Mouse (Mus musculus) bone marrow macrophage, adult 2 months (primary cell): ENCODE results near the gene Vmn2r68. TPM values are rescaled to one million over a fixed set of nuclear protein-coding genes. Genes with fewer than 3 reads are reported as not detected.

ENCODE experiments used
- H3K27ac ChIP-seq: 2 replicates; pipeline ENCODE4 v1.5.1; 2012; ENCODE audit warnings: low read depth, low read length; ENCODE audit not compliant: insufficient read depth
- H3K4me1 ChIP-seq: 2 replicates; pipeline ENCODE4 v1.6.1; 2012; ENCODE audit warnings: low read length; ENCODE audit not compliant: control insufficient read depth, insufficient read depth
- H3K4me3 ChIP-seq: 2 replicates; pipeline ENCODE4 v1.5.1; 2012; ENCODE audit warnings: mild to moderate bottlenecking, low read length, moderate library complexity; ENCODE audit not compliant: insufficient read depth
- CTCF ChIP-seq: IDR thresholded peaks from 2 replicates; pipeline ENCODE4 v1.5.1; 2012; ENCODE audit warnings: low read depth, mild to moderate bottlenecking, low read length, moderate library complexity
- POLR2A ChIP-seq: IDR thresholded peaks from 2 replicates; pipeline ENCODE4 v1.6.1; 2012; ENCODE audit warnings: mild to moderate bottlenecking, low read depth, low read length, borderline replicate concordance
- polyA plus RNA-seq: library from polyadenylated mRNA; stranded (reverse); fragments of >200 nt; gene quantifications from 2 replicates; pipeline ENCODE4 v1.2.4, GENCODE M21; 2012; ENCODE audit not compliant: missing spikeins, insufficient read depth, insufficient read length

The Vmn2r68 gene
- polyA plus RNA-seq = 0.41 TPM in 1 of 2 replicates, not detected in the other

GRCm38 (mm10) chr7:85237683-85238082 lies at the start of gene Vmn2r68:
TSS of gene Vmn2r68 (minus strand) at chr7:85237783.
- Histone ChIP-seq H3K4me1 (no peaks in the 10 kb centered on the region), H3K27ac (no peak within 1 kb of the TSS), H3K4me3 (no peak within 1 kb of the TSS)
- TF ChIP-seq POLR2A (no peak), CTCF (no peak)

Other genes with a start within 250 kb of the Vmn2r68 start
- gene Vmn2r66, start 225.5 kb downstream of the Vmn2r68 start, polyA plus RNA-seq = not detected in 2 replicates
- gene Vmn2r67, start 81.8 kb downstream of the Vmn2r68 start, polyA plus RNA-seq = not detected in 2 replicates
- gene Vmn2r69, start 178.1 kb upstream of the Vmn2r68 start, polyA plus RNA-seq = not detected in 2 replicates